Mouse (Mus musculus) C2C12 (cell line): Measurements from ENCODE around the gene Lrrc75a.

Experiments used
- CTCF ChIP-seq: IDR thresholded peaks from one replicate; pipeline ENCODE4 v1.5.1; 2011; ENCODE audit not compliant: control insufficient read depth, insufficient read depth, insufficient read length
- FOSL1 ChIP-seq: IDR thresholded peaks from one replicate; pipeline ENCODE4 v1.8.0; 2011; ENCODE audit warnings: mild to moderate bottlenecking, low read length; ENCODE audit not compliant: poor library complexity, insufficient read depth, severe bottlenecking
- MAX ChIP-seq: IDR thresholded peaks from one replicate; pipeline ENCODE4 v1.6.1; 2011; ENCODE audit warnings: mild to moderate bottlenecking, control low read depth
- MYOD1 ChIP-seq: IDR thresholded peaks from one replicate; pipeline ENCODE4 v1.6.1; 2011; ENCODE audit warnings: low read depth; ENCODE audit not compliant: control insufficient read depth, insufficient read length
- MYOG ChIP-seq: IDR thresholded peaks from one replicate; pipeline ENCODE4 v1.6.1; 2011; ENCODE audit not compliant: control insufficient read depth, insufficient read length; ENCODE audit errors: extremely low read depth
- USF1 ChIP-seq: IDR thresholded peaks from one replicate; pipeline ENCODE4 v1.6.1; 2011; ENCODE audit warnings: low read depth, mild to moderate bottlenecking, control low read depth, moderate library complexity

- TF ChIP-seq CTCF (no peak), USF1 (no peak), MYOD1 (no peak), MYOG (no peak), MAX (no peak), FOSL1 (no peak)
These were observed 90.2 kb downstream of the Lrrc75a start for GRCm38 (mm10) chr11:62558152-62558551.
